Mouse (Mus musculus): ENCODE measurements at regions not wholly inside any gene's neighbourhood (a gene's known extent, or its start where the extent isn't known, plus 50 kb on each side); places are given as distances from the start of the nearest gene placed in this dataset.
A peak's percentile ranks its signal among the peaks of the same experiment; 100 is the strongest.

- WGBS (ENCODE audit: insufficient replicate concordance): 82% methylated on average over 3 of the region's 3 CpGs
- Histone ChIP-seq H3K36me3 (ENCODE audit: control insufficient read depth, insufficient read depth, low read length) (no peaks in the 10 kb centered on the region), H3K4me3 (ENCODE audit: low read depth, low read length) (no peak overlapping the region), H3K9ac (ENCODE audit: low read depth, low read length) (no peak overlapping the region), H3K4me2 (no peak overlapping the region), H3K27me3 (ENCODE audit: control insufficient read depth, insufficient read depth, low read length) (no peaks in the 10 kb centered on the region), H3K4me1 (ENCODE audit: control insufficient read depth, insufficient read depth, low read length) (no peaks in the 10 kb centered on the region), H3K9me3 (replicated peaks; ENCODE audit: control insufficient read depth, low read length) (no peaks in the 10 kb centered on the region), H3K27ac (ENCODE audit: low read depth, low read length) (no peak overlapping the region)
- ATAC-seq (replicated peaks; ENCODE audit: insufficient number of reproducible peaks, low FRiP score, low TSS enrichment): no peak
Measured at GRCm38 (mm10) chr5:106765335-106765734, 68.2 kb upstream of the Zfp644 start.

GRCm38 (mm10) chr5:106763283-106763682 is 66.2 kb upstream of the Zfp644 start:
- H3K9me3 ChIP-seq (replicated peaks; ENCODE audit: control insufficient read depth, low read length): no peaks in the 10 kb centered on the region
- ATAC-seq (replicated peaks; ENCODE audit: insufficient number of reproducible peaks, low FRiP score, low TSS enrichment): no peak
- H3K4me1 ChIP-seq (ENCODE audit: control insufficient read depth, insufficient read depth, low read length): no peaks in the 10 kb centered on the region
- H3K36me3 ChIP-seq (ENCODE audit: control insufficient read depth, insufficient read depth, low read length): no peaks in the 10 kb centered on the region
- H3K27ac ChIP-seq (ENCODE audit: low read depth, low read length): no peak overlapping the region
- H3K4me3 ChIP-seq (ENCODE audit: low read depth, low read length): no peak overlapping the region
- no peak overlapping the region for H3K4me2 ChIP-seq
- H3K9ac ChIP-seq (ENCODE audit: low read depth, low read length): no peak overlapping the region
- 50% methylated on average over 3 of the region's 3 CpGs for WGBS (ENCODE audit: insufficient replicate concordance)
- peaks cover 1% of the 10 kb centered on the region; the same call in 1 of the 2 replicates for H3K27me3 ChIP-seq (ENCODE audit: control insufficient read depth, insufficient read depth, low read length)

GRCm38 (mm10) chr5:106758036-106758435 is 60.9 kb upstream of the Zfp644 start:
- Histone ChIP-seq H3K4me3 (ENCODE audit: low read depth, low read length) (no peak overlapping the region), H3K4me1 (ENCODE audit: control insufficient read depth, insufficient read depth, low read length) (0 out of 2 replicates have a peak, but pooled peaks cover 2% of the 10 kb centered on the region), H3K9me3 (replicated peaks; ENCODE audit: control insufficient read depth, low read length) (no peaks in the 10 kb centered on the region), H3K4me2 (no peak overlapping the region), H3K36me3 (ENCODE audit: control insufficient read depth, insufficient read depth, low read length) (no peaks in the 10 kb centered on the region), H3K27me3 (ENCODE audit: control insufficient read depth, insufficient read depth, low read length) (peaks cover 18% of the 10 kb centered on the region), H3K9ac (ENCODE audit: low read depth, low read length) (no peak overlapping the region), H3K27ac (ENCODE audit: low read depth, low read length) (no peak overlapping the region)
- 8% methylated on average over 16 of the region's 16 CpGs for WGBS (ENCODE audit: insufficient replicate concordance)
- no peak for ATAC-seq (replicated peaks; ENCODE audit: insufficient number of reproducible peaks, low FRiP score, low TSS enrichment)

- WGBS (ENCODE audit: insufficient replicate concordance): 3% methylated on average over 14 of the region's 14 CpGs
- no peak for ATAC-seq (replicated peaks; ENCODE audit: insufficient number of reproducible peaks, low FRiP score, low TSS enrichment)
- Histone ChIP-seq H3K27ac (ENCODE audit: low read depth, low read length) (no peak overlapping the region), H3K4me1 (ENCODE audit: control insufficient read depth, insufficient read depth, low read length) (0 out of 2 replicates have a peak, but pooled peaks cover 2% of the 10 kb centered on the region), H3K27me3 (ENCODE audit: control insufficient read depth, insufficient read depth, low read length) (peaks cover 18% of the 10 kb centered on the region), H3K9ac (ENCODE audit: low read depth, low read length) (no peak overlapping the region), H3K36me3 (ENCODE audit: control insufficient read depth, insufficient read depth, low read length) (no peaks in the 10 kb centered on the region), H3K9me3 (replicated peaks; ENCODE audit: control insufficient read depth, low read length) (no peaks in the 10 kb centered on the region), H3K4me3 (ENCODE audit: low read depth, low read length) (peak overlapping the region; percentile 27), H3K4me2 (peak overlapping the region; percentile 65)
Measured at GRCm38 (mm10) chr5:106757436-106757835, 60.3 kb upstream of the Zfp644 start.

GRCm38 (mm10) chr5:106756937-106757371 is 59.9 kb upstream of the Zfp644 start:
- WGBS (ENCODE audit: insufficient replicate concordance): 2% methylated on average over 10 of the region's 10 CpGs
- Histone ChIP-seq H3K9ac (ENCODE audit: low read depth, low read length) (0 out of 2 replicates have a peak overlapping the region, but pooled peaks have one; percentile 10), H3K4me2 (peak overlapping the region; percentile 65), H3K27ac (ENCODE audit: low read depth, low read length) (no peak overlapping the region), H3K9me3 (replicated peaks; ENCODE audit: control insufficient read depth, low read length) (no peaks in the 10 kb centered on the region), H3K4me3 (ENCODE audit: low read depth, low read length) (peak overlapping the region; percentile 27), H3K36me3 (ENCODE audit: control insufficient read depth, insufficient read depth, low read length) (no peaks in the 10 kb centered on the region), H3K4me1 (ENCODE audit: control insufficient read depth, insufficient read depth, low read length) (0 out of 2 replicates have a peak, but pooled peaks cover 2% of the 10 kb centered on the region), H3K27me3 (ENCODE audit: control insufficient read depth, insufficient read depth, low read length) (peaks cover 18% of the 10 kb centered on the region)
- ATAC-seq (replicated peaks; ENCODE audit: insufficient number of reproducible peaks, low FRiP score, low TSS enrichment): 0 out of 2 replicates have a peak, but pooled peaks have one; percentile 42

- 60% methylated on average over 1 of the region's 1 CpGs for WGBS (ENCODE audit: insufficient replicate concordance)
- H3K4me3 ChIP-seq (ENCODE audit: low read depth, low read length): no peak overlapping the region
- ATAC-seq (replicated peaks; ENCODE audit: insufficient number of reproducible peaks, low FRiP score, low TSS enrichment): no peak
- 0 out of 2 replicates have a peak, but pooled peaks cover 2% of the 10 kb centered on the region for H3K4me1 ChIP-seq (ENCODE audit: control insufficient read depth, insufficient read depth, low read length)
- H3K9me3 ChIP-seq (replicated peaks; ENCODE audit: control insufficient read depth, low read length): no peaks in the 10 kb centered on the region
- no peak overlapping the region for H3K27ac ChIP-seq (ENCODE audit: low read depth, low read length)
- H3K4me2 ChIP-seq: no peak overlapping the region
- no peaks in the 10 kb centered on the region for H3K36me3 ChIP-seq (ENCODE audit: control insufficient read depth, insufficient read depth, low read length)
- H3K9ac ChIP-seq (ENCODE audit: low read depth, low read length): no peak overlapping the region
- H3K27me3 ChIP-seq (ENCODE audit: control insufficient read depth, insufficient read depth, low read length): peaks cover 17% of the 10 kb centered on the region
Measured at GRCm38 (mm10) chr5:106753289-106753688, 56.2 kb upstream of the Zfp644 start.

- Histone ChIP-seq H3K27ac (ENCODE audit: low read depth, low read length) (no peak overlapping the region), H3K27me3 (ENCODE audit: control insufficient read depth, insufficient read depth, low read length) (no peaks in the 10 kb centered on the region), H3K4me3 (ENCODE audit: low read depth, low read length) (no peak overlapping the region), H3K36me3 (ENCODE audit: control insufficient read depth, insufficient read depth, low read length) (no peaks in the 10 kb centered on the region), H3K4me2 (no peak overlapping the region), H3K9me3 (replicated peaks; ENCODE audit: control insufficient read depth, low read length) (no peaks in the 10 kb centered on the region), H3K4me1 (ENCODE audit: control insufficient read depth, insufficient read depth, low read length) (no peaks in the 10 kb centered on the region), H3K9ac (ENCODE audit: low read depth, low read length) (no peak overlapping the region)
- 69% methylated on average over 2 of the region's 2 CpGs for WGBS (ENCODE audit: insufficient replicate concordance)
- no peak for ATAC-seq (replicated peaks; ENCODE audit: insufficient number of reproducible peaks, low FRiP score, low TSS enrichment)
Measured at GRCm38 (mm10) chr5:106750168-106750567, 53.1 kb upstream of the Zfp644 start.

GRCm38 (mm10) chr5:106748527-106749138 is 51.5 kb upstream of the Zfp644 start:
- WGBS (ENCODE audit: insufficient replicate concordance): 63% methylated on average over 12 of the region's 12 CpGs
- no peak overlapping the region for H3K4me2 ChIP-seq
- H3K4me1 ChIP-seq (ENCODE audit: control insufficient read depth, insufficient read depth, low read length): no peaks in the 10 kb centered on the region
- H3K9me3 ChIP-seq (replicated peaks; ENCODE audit: control insufficient read depth, low read length): no peaks in the 10 kb centered on the region
- H3K36me3 ChIP-seq (ENCODE audit: control insufficient read depth, insufficient read depth, low read length): no peaks in the 10 kb centered on the region
- ATAC-seq (replicated peaks; ENCODE audit: insufficient number of reproducible peaks, low FRiP score, low TSS enrichment): no peak
- no peaks in the 10 kb centered on the region for H3K27me3 ChIP-seq (ENCODE audit: control insufficient read depth, insufficient read depth, low read length)
- no peak overlapping the region for H3K27ac ChIP-seq (ENCODE audit: low read depth, low read length)
- no peak overlapping the region for H3K4me3 ChIP-seq (ENCODE audit: low read depth, low read length)
- no peak overlapping the region for H3K9ac ChIP-seq (ENCODE audit: low read depth, low read length)

Measured in heart, embryonic 11.5 days (tissue).